Mouse (Mus musculus) forebrain, embryonic 13.5 days (tissue): ENCODE data around the gene Ipo7. TPM values are rescaled to one million over a fixed set of nuclear protein-coding genes. Genes with fewer than 3 reads are reported as not detected.

Source experiments
- ATAC-seq: fragments of 200-750 bp; cut with Nextera tagmentation; 2 replicates; pipeline ENCODE4 v1.8.0; 2017
- H3K27ac ChIP-seq: fragments of 300-500 bp; sonication (generic); 2 replicates; pipeline ENCODE4 v1.5.1; 2015; ENCODE audit warnings: inconsistent platforms, mild to moderate bottlenecking, moderate library complexity
- H3K27me3 ChIP-seq: fragments of 300-500 bp; sonication (generic); 2 replicates; pipeline ENCODE4 v1.6.1; 2015; ENCODE audit warnings: mild to moderate bottlenecking, inconsistent platforms
- H3K36me3 ChIP-seq: fragments of 300-500 bp; sonication (generic); 2 replicates; pipeline ENCODE4 v1.6.1; 2015; ENCODE audit warnings: mild to moderate bottlenecking, inconsistent platforms; ENCODE audit not compliant: poor library complexity, severe bottlenecking
- H3K4me1 ChIP-seq: fragments of 300-500 bp; sonication (generic); 2 replicates; pipeline ENCODE4 v1.6.1; 2015; ENCODE audit warnings: inconsistent platforms
- H3K4me2 ChIP-seq: fragments of 300-500 bp; sonication (generic); 2 replicates; pipeline ENCODE4 v1.6.1; 2015; ENCODE audit warnings: inconsistent platforms, mild to moderate bottlenecking, moderate library complexity
- H3K4me3 ChIP-seq: fragments of 300-500 bp; sonication (generic); 2 replicates; pipeline ENCODE4 v1.5.1; 2015; ENCODE audit warnings: mild to moderate bottlenecking, inconsistent platforms
- H3K9ac ChIP-seq: fragments of 300-500 bp; sonication (generic); 2 replicates; pipeline ENCODE4 v1.6.1; 2015; ENCODE audit warnings: mild to moderate bottlenecking, inconsistent platforms
- H3K9me3 ChIP-seq: fragments of 300-500 bp; sonication (generic); replicated peaks from 2 replicates; pipeline ENCODE4 v1.6.1; 2016; ENCODE audit warnings: inconsistent platforms
- WGBS: fragments of 180-500 bp; shearing (Covaris S2); methylation state at CpG from one replicate; pipeline ENCODE4 v1.1.7; 2015; 5-methylcytosine and 5-hydroxymethylcytosine counted together
- polyA plus RNA-seq: library from polyadenylated mRNA; unstranded; fragments of >200 nt; fragmentation: Nextera tagmentation; extraction: Ambion mirVana; gene quantifications from 2 replicates; pipeline ENCODE4 v1.2.1, GENCODE M21; 2015

The Ipo7 gene
- polyA plus RNA-seq, 1 experiment from 2014 or later = 45.8 TPM

GRCm38 (mm10) chr7:109998388-109998787 is 19.7 kb upstream of the Ipo7 start:
- ATAC-seq = no peak
- Histone ChIP-seq H3K9me3 (no peaks in the 10 kb centered on the region), H3K36me3 (no peaks in the 10 kb centered on the region), H3K27me3 (no peaks in the 10 kb centered on the region), H3K4me3 (no peak overlapping the region), H3K4me1 (peaks cover 6% of the 10 kb centered on the region), H3K4me2 (no peak overlapping the region), H3K27ac (no peak overlapping the region), H3K9ac (no peak overlapping the region)
- 86% methylated on average over 4 of the region's 4 CpGs for WGBS

GRCm38 (mm10) chr7:110002092-110002491 is 16.0 kb upstream of the Ipo7 start:
- H3K27me3 ChIP-seq = no peaks in the 10 kb centered on the region
- no peak for ATAC-seq
- H3K36me3 ChIP-seq = no peaks in the 10 kb centered on the region
- no peak overlapping the region for H3K4me3 ChIP-seq
- no peak overlapping the region for H3K9ac ChIP-seq
- H3K4me2 ChIP-seq = no peak overlapping the region
- no peaks in the 10 kb centered on the region for H3K4me1 ChIP-seq
- no peaks in the 10 kb centered on the region for H3K9me3 ChIP-seq
- H3K27ac ChIP-seq = no peak overlapping the region

GRCm38 (mm10) chr7:110002968-110003367 is 15.1 kb upstream of the Ipo7 start:
- 19% methylated on average over 20 of the region's 20 CpGs for WGBS
- H3K27ac ChIP-seq = no peak overlapping the region
- H3K9ac ChIP-seq = 0 out of 2 replicates have a peak overlapping the region, but pooled peaks have one; percentile 9
- H3K4me1 ChIP-seq = no peaks in the 10 kb centered on the region
- no peaks in the 10 kb centered on the region for H3K9me3 ChIP-seq
- H3K4me3 ChIP-seq = peak overlapping the region; percentile 14; the same call in 1 of the 2 replicates
- no peaks in the 10 kb centered on the region for H3K36me3 ChIP-seq
- ATAC-seq = no peak
- no peaks in the 10 kb centered on the region for H3K27me3 ChIP-seq
- peak overlapping the region; percentile 41 for H3K4me2 ChIP-seq

GRCm38 (mm10) chr7:110005976-110006375 is 12.1 kb upstream of the Ipo7 start:
- no peak for ATAC-seq
- H3K27me3 ChIP-seq = no peaks in the 10 kb centered on the region
- H3K4me1 ChIP-seq = no peaks in the 10 kb centered on the region
- H3K4me2 ChIP-seq = no peak overlapping the region
- no peaks in the 10 kb centered on the region for H3K36me3 ChIP-seq
- H3K9me3 ChIP-seq = no peaks in the 10 kb centered on the region
- no peak overlapping the region for H3K9ac ChIP-seq
- H3K27ac ChIP-seq = no peak overlapping the region
- no peak overlapping the region for H3K4me3 ChIP-seq

- H3K36me3 ChIP-seq = no peaks in the 10 kb centered on the region
- no peak overlapping the region for H3K4me2 ChIP-seq
- no peak overlapping the region for H3K9ac ChIP-seq
- no peaks in the 10 kb centered on the region for H3K9me3 ChIP-seq
- WGBS = 82% methylated on average over 5 of the region's 5 CpGs
- no peak overlapping the region for H3K27ac ChIP-seq
- no peak overlapping the region for H3K4me3 ChIP-seq
- H3K27me3 ChIP-seq = no peaks in the 10 kb centered on the region
- ATAC-seq = no peak
- no peaks in the 10 kb centered on the region for H3K4me1 ChIP-seq
Observed at GRCm38 (mm10) chr7:110006471-110007195, 11.4 kb upstream of the Ipo7 start.

- no peak overlapping the region for H3K27ac ChIP-seq
- H3K36me3 ChIP-seq = no peaks in the 10 kb centered on the region
- no peaks in the 10 kb centered on the region for H3K27me3 ChIP-seq
- no peaks in the 10 kb centered on the region for H3K4me1 ChIP-seq
- H3K9me3 ChIP-seq = no peaks in the 10 kb centered on the region
- WGBS = 92% methylated on average over 1 of the region's 1 CpGs
- ATAC-seq = no peak
- no peak overlapping the region for H3K4me2 ChIP-seq
- H3K4me3 ChIP-seq = no peak overlapping the region
- H3K9ac ChIP-seq = no peak overlapping the region
Observed at GRCm38 (mm10) chr7:110008513-110008912, 9.6 kb upstream of the Ipo7 start.

- no peak overlapping the region for H3K9ac ChIP-seq
- no peaks in the 10 kb centered on the region for H3K27me3 ChIP-seq
- H3K4me2 ChIP-seq = no peak overlapping the region
- H3K4me3 ChIP-seq = no peak overlapping the region
- no peak overlapping the region for H3K27ac ChIP-seq
- H3K4me1 ChIP-seq = no peaks in the 10 kb centered on the region
- H3K9me3 ChIP-seq = no peaks in the 10 kb centered on the region
- 93% methylated on average over 6 of the region's 6 CpGs for WGBS
- ATAC-seq = no peak
- H3K36me3 ChIP-seq = no peaks in the 10 kb centered on the region
Observed at GRCm38 (mm10) chr7:110009084-110009483, 9.0 kb upstream of the Ipo7 start.

GRCm38 (mm10) chr7:110011417-110011816 is 6.7 kb upstream of the Ipo7 start:
- no peak overlapping the region for H3K4me2 ChIP-seq
- no peaks in the 10 kb centered on the region for H3K4me1 ChIP-seq
- H3K27me3 ChIP-seq = no peaks in the 10 kb centered on the region
- H3K4me3 ChIP-seq = no peak overlapping the region
- no peaks in the 10 kb centered on the region for H3K36me3 ChIP-seq
- H3K9me3 ChIP-seq = no peaks in the 10 kb centered on the region
- ATAC-seq = no peak
- H3K9ac ChIP-seq = no peak overlapping the region
- no peak overlapping the region for H3K27ac ChIP-seq
- WGBS = 60% methylated on average over 1 of the region's 1 CpGs

GRCm38 (mm10) chr7:110014272-110014671 is 3.8 kb upstream of the Ipo7 start:
- WGBS = 88% methylated on average over 5 of the region's 5 CpGs
- H3K36me3 ChIP-seq = no peaks in the 10 kb centered on the region
- ATAC-seq = no peak

GRCm38 (mm10) chr7:110018631-110019482 is 783 bp downstream of the Ipo7 start:
- Histone ChIP-seq H3K4me2 (peak overlapping the region; percentile 89), H3K4me1 (peaks cover 19% of the 10 kb centered on the region), H3K36me3 (no peaks in the 10 kb centered on the region), H3K27ac (peak overlapping the region; percentile 90), H3K9me3 (no peaks in the 10 kb centered on the region), H3K9ac (peak overlapping the region; percentile 98), H3K4me3 (peak overlapping the region; percentile 100), H3K27me3 (no peaks in the 10 kb centered on the region)
- ATAC-seq = peak; percentile 80
- under 1% methylated on average over 42 of the region's 42 CpGs for WGBS

More at GRCm38 (mm10) chr7:110014272-110014671, 3.8 kb upstream of the Ipo7 start:
- H3K4me3 ChIP-seq = no peak overlapping the region
- no peaks in the 10 kb centered on the region for H3K9me3 ChIP-seq
- no peaks in the 10 kb centered on the region for H3K27me3 ChIP-seq
- no peak overlapping the region for H3K27ac ChIP-seq
- H3K4me2 ChIP-seq = no peak overlapping the region
- H3K9ac ChIP-seq = no peak overlapping the region
- peaks cover 5% of the 10 kb centered on the region for H3K4me1 ChIP-seq

- Histone ChIP-seq H3K4me3 (no peak overlapping the region), H3K36me3 (no peaks in the 10 kb centered on the region), H3K4me2 (no peak overlapping the region), H3K27ac (no peak overlapping the region), H3K4me1 (peaks cover 19% of the 10 kb centered on the region), H3K9ac (no peak overlapping the region), H3K27me3 (no peaks in the 10 kb centered on the region), H3K9me3 (0 out of 2 replicates have a peak, but pooled peaks cover 5% of the 10 kb centered on the region)
- ATAC-seq = no peak
- 100% methylated on average over 1 of the region's 1 CpGs for WGBS
Observed at GRCm38 (mm10) chr7:110023553-110023952, 5.5 kb downstream of the Ipo7 start.

GRCm38 (mm10) chr7:110026594-110026993 is 8.5 kb downstream of the Ipo7 start:
- H3K4me3 ChIP-seq = no peak overlapping the region
- no peak overlapping the region for H3K9ac ChIP-seq
- H3K9me3 ChIP-seq = 0 out of 2 replicates have a peak, but pooled peaks cover 5% of the 10 kb centered on the region
- no peak for ATAC-seq
- no peak overlapping the region for H3K27ac ChIP-seq
- no peaks in the 10 kb centered on the region for H3K27me3 ChIP-seq
- no peaks in the 10 kb centered on the region for H3K4me1 ChIP-seq
- H3K36me3 ChIP-seq = peaks cover 20% of the 10 kb centered on the region
- H3K4me2 ChIP-seq = no peak overlapping the region
- WGBS = 87% methylated on average over 2 of the region's 2 CpGs
